Mouse (Mus musculus) left cerebral cortex, adult 2 months (tissue): ENCODE measurements at regions not wholly inside any gene's neighbourhood (a gene's known extent, or its start where the extent isn't known, plus 50 kb on each side); places are given as distances from the start of the nearest gene placed in this dataset.

ENCODE experiments used
- DNase-seq, 2 experiments: peaks; one replicate each; pipeline ENCODE4 v3.0.0; 2021 to 2022; ENCODE audit warnings: low spot score in 2 of 2, mixed read lengths in 1 of 2; ENCODE audit errors: extremely low spot score in 1 of 2
- H3K27ac ChIP-seq: fragments of 200-600 bp; 2 replicates; pipeline ENCODE4 v1.8.1; 2022
- H3K4me3 ChIP-seq: fragments of 200-600 bp; 2 replicates; pipeline ENCODE4 v1.8.1; 2022
- CTCF ChIP-seq: fragments of 200-600 bp; IDR thresholded peaks from 2 replicates; pipeline ENCODE4 v1.8.1; 2022; ENCODE audit warnings: antibody characterized with exemption, mild to moderate bottlenecking, moderate library complexity
- intact Hi-C: fragments of 180-260 bp; cut with DNase I; formaldehyde crosslinking; loops from one replicate; pipeline ENCODE4 v1.15.1; 2025

GRCm38 (mm10) chr7:129979337-129979736 is 387.7 kb downstream of the Wdr11 start:
- DNase-seq, result no peak
- Histone ChIP-seq H3K4me3 (no peak overlapping the region), H3K27ac (no peak overlapping the region)
- no peak for TF ChIP-seq CTCF
- intact Hi-C loops, result no loop called here

- no peak for DNase-seq
- no peak for TF ChIP-seq CTCF
- intact Hi-C loops, result no loop called here
- Histone ChIP-seq H3K4me3 (no peak overlapping the region), H3K27ac (no peak overlapping the region)
Observed at GRCm38 (mm10) chr7:129980501-129980900, 388.8 kb downstream of the Wdr11 start.

- Histone ChIP-seq H3K4me3 (no peak overlapping the region), H3K27ac (no peak overlapping the region)
- DNase-seq, result no peak
- TF ChIP-seq CTCF, result no peak
- intact Hi-C loops, result no loop called here
Observed at GRCm38 (mm10) chr7:129982411-129982810, 390.7 kb downstream of the Wdr11 start.

GRCm38 (mm10) chr7:129983601-129984120 is 392.0 kb downstream of the Wdr11 start:
- TF ChIP-seq CTCF, result no peak
- intact Hi-C loops, result no loop called here

GRCm38 (mm10) chr7:129984367-129984766 is 392.7 kb downstream of the Wdr11 start:
- no peak for TF ChIP-seq CTCF
- DNase-seq, result no peak
- Histone ChIP-seq H3K27ac (no peak overlapping the region), H3K4me3 (no peak overlapping the region)
- intact Hi-C loops, result no loop called here

More at GRCm38 (mm10) chr7:129983601-129984120, 392.0 kb downstream of the Wdr11 start:
- Histone ChIP-seq H3K27ac (no peak overlapping the region), H3K4me3 (no peak overlapping the region)
- no peak for DNase-seq

GRCm38 (mm10) chr7:129987119-129987665 is 395.5 kb downstream of the Wdr11 start:
- Histone ChIP-seq H3K4me3 (no peak overlapping the region), H3K27ac (no peak overlapping the region)
- DNase-seq, result no peak
- intact Hi-C loops, result no loop called here
- TF ChIP-seq CTCF, result no peak

GRCm38 (mm10) chr7:129987713-129988112 is 396.1 kb downstream of the Wdr11 start:
- no peak overlapping the region for H3K4me3 ChIP-seq
- no peak overlapping the region for H3K27ac ChIP-seq
- no peak for TF ChIP-seq CTCF
- intact Hi-C loops, result no loop called here
- DNase-seq, result no peak

- intact Hi-C loops, result no loop called here
- Histone ChIP-seq H3K27ac (no peak overlapping the region), H3K4me3 (no peak overlapping the region)
- DNase-seq, result no peak
- TF ChIP-seq CTCF, result no peak
Observed at GRCm38 (mm10) chr7:129993446-129994223, 402.0 kb downstream of the Wdr11 start.

- intact Hi-C loops, result no loop called here
- Histone ChIP-seq H3K4me3 (no peak overlapping the region), H3K27ac (no peak overlapping the region)
- no peak for DNase-seq
- TF ChIP-seq CTCF, result no peak
Observed at GRCm38 (mm10) chr7:129995529-129995928, 403.9 kb downstream of the Wdr11 start.

GRCm38 (mm10) chr7:130001064-130001463 is 409.4 kb downstream of the Wdr11 start:
- peak; percentile 22 to 36 for DNase-seq
- H3K27ac ChIP-seq, result peak overlapping the region; percentile 76
- intact Hi-C loops, result no loop called here
- peak overlapping the region; percentile 39 for H3K4me3 ChIP-seq
- TF ChIP-seq CTCF, result no peak

GRCm38 (mm10) chr7:130002002-130002401 is 410.3 kb downstream of the Wdr11 start:
- intact Hi-C loops, result no loop called here
- Histone ChIP-seq H3K27ac (peak overlapping the region; percentile 76; the same call in 1 of the 2 replicates), H3K4me3 (no peak overlapping the region)
- no peak for DNase-seq
- no peak for TF ChIP-seq CTCF

- no peak for TF ChIP-seq CTCF
- Histone ChIP-seq H3K4me3 (no peak overlapping the region), H3K27ac (no peak overlapping the region)
- no peak for DNase-seq
- intact Hi-C loops, result no loop called here
Observed at GRCm38 (mm10) chr7:130005406-130005805, 413.7 kb downstream of the Wdr11 start.
